9 mouse cellular contexts compared by ENCODE assay signal in genomic region chr3:144412538-144413272, GRCm38 (mm10).
A peak's percentile ranks its signal among the peaks of the same experiment; 100 is the strongest.
DNase-seq lines count a peak whose midpoint lies in the region; ATAC-seq lines count a peak whose summit lies in the region.
"Had no signal": no experiment of that assay in that cellular context is flagged by ENCODE, and none has a peak within 500 bp of the region (broad histone marks: within the 10 kb centered on the region; RNA-seq: fewer than 3 reads in every experiment).

No protein-coding gene starts in this region.

- 5% methylated on average over 10 of the region's 10 CpGs for WGBS in heart, embryonic 12.5 days
- 3% methylated on average over 10 of the region's 10 CpGs for WGBS in embryonic facial prominence, embryonic 10.5 days
- WGBS in intestine, embryonic 16.5 days = 7% methylated on average over 10 of the region's 10 CpGs

- H3K9me3 ChIP-seq in heart, embryonic 12.5 days (replicated peaks) = no peaks in the 10 kb centered on the region
- 0 out of 2 replicates have a peak, but pooled peaks cover 5% of the 10 kb centered on the region for H3K9me3 ChIP-seq in embryonic facial prominence, embryonic 10.5 days
- no peaks in the 10 kb centered on the region for H3K9me3 ChIP-seq in intestine, embryonic 16.5 days (ENCODE audit: control insufficient read depth, low read length)

- H3K9ac ChIP-seq in heart, embryonic 12.5 days = 0 out of 2 replicates have a peak overlapping the region, but pooled peaks have one; percentile 9
- H3K9ac ChIP-seq in intestine, embryonic 16.5 days (ENCODE audit: low read depth, low read length) = no peak overlapping the region

- ATAC-seq in heart, embryonic 12.5 days (ENCODE audit: insufficient number of reproducible peaks, low FRiP score) = no peak
- ATAC-seq in intestine, embryonic 16.5 days = peak; percentile 38

- H3K27ac ChIP-seq in heart, embryonic 12.5 days (ENCODE audit: poor library complexity, severe bottlenecking) = no peak overlapping the region
- H3K27ac ChIP-seq in embryonic facial prominence, embryonic 10.5 days (replicated peaks) = peak overlapping the region; percentile 72
- H3K27ac ChIP-seq in intestine, embryonic 16.5 days (ENCODE audit: low read length) = no peak overlapping the region

- H3K36me3 ChIP-seq in heart, embryonic 12.5 days = no peaks in the 10 kb centered on the region
- no peaks in the 10 kb centered on the region for H3K36me3 ChIP-seq in embryonic facial prominence, embryonic 10.5 days (replicated peaks)
- H3K36me3 ChIP-seq in intestine, embryonic 16.5 days (ENCODE audit: control insufficient read depth, insufficient read depth, low read length) = no peaks in the 10 kb centered on the region
- no peaks in the 10 kb centered on the region for H3K36me3 ChIP-seq in splenic B cell, adult 2 months (ENCODE audit: control insufficient read depth, insufficient read depth, low read length, poor library complexity, severe bottlenecking)

- peak overlapping the region; percentile 50 for H3K4me2 ChIP-seq in heart, embryonic 12.5 days
- H3K4me2 ChIP-seq in intestine, embryonic 16.5 days (ENCODE audit: low read depth, low read length) = peak overlapping the region; percentile 43

- 0 out of 2 replicates have a peak overlapping the region, but pooled peaks have one; percentile 13 for H3K4me3 ChIP-seq in heart, embryonic 12.5 days
- H3K4me3 ChIP-seq in embryonic facial prominence, embryonic 10.5 days = peak overlapping the region; percentile 38
- H3K4me3 ChIP-seq in intestine, embryonic 16.5 days (ENCODE audit: low read length) = no peak overlapping the region
- H3K4me3 ChIP-seq: erythroblast, embryonic 14.5 days had no signal

- H3K4me1 ChIP-seq in heart, embryonic 12.5 days (replicated peaks) = peaks cover 8% of the 10 kb centered on the region
- peaks cover 29% of the 10 kb centered on the region for H3K4me1 ChIP-seq in embryonic facial prominence, embryonic 10.5 days
- peaks cover 6% of the 10 kb centered on the region for H3K4me1 ChIP-seq in intestine, embryonic 16.5 days (ENCODE audit: control insufficient read depth, insufficient read depth, low read length)

- H3K27me3 ChIP-seq in heart, embryonic 12.5 days (replicated peaks) = no peaks in the 10 kb centered on the region
- 0 out of 2 replicates have a peak, but pooled peaks cover 3% of the 10 kb centered on the region for H3K27me3 ChIP-seq in embryonic facial prominence, embryonic 10.5 days (replicated peaks; ENCODE audit: low read depth, poor library complexity, severe bottlenecking)
- H3K27me3 ChIP-seq in intestine, embryonic 16.5 days (replicated peaks; ENCODE audit: control insufficient read depth, insufficient read depth, low read length) = no peaks in the 10 kb centered on the region; the same call in 1 of the 2 replicates
- H3K27me3 ChIP-seq in splenic B cell, adult 2 months (ENCODE audit: control insufficient read depth, insufficient read depth, low read length, poor library complexity, severe bottlenecking) = no peaks in the 10 kb centered on the region

- no peak for DNase-seq in heart, adult 11 months
- peak; percentile 66 for DNase-seq in embryonic facial prominence, embryonic 10.5 days (ENCODE audit: low spot score)
- DNase-seq in splenic B cell, adult 2 months (ENCODE audit: low read depth, low spot score) = peak; percentile 11
- DNase-seq in Muller cell, postnatal 12 days (ENCODE audit: inconsistent ontology term) = no peak
- DNase-seq in left cerebral cortex, adult 11 months (ENCODE audit: low spot score) = no peak
- no peak for DNase-seq in right cerebral cortex, postnatal 10 days (ENCODE audit: low spot score in 2 of 2)

Comparison
In these comparisons a context has a peak if more than half of its experiments do, and no peak if none do; other contexts are left out.
1. DNase-seq: peak in embryonic facial prominence, embryonic 10.5 days (single experiment) and splenic B cell, adult 2 months (single experiment); none in heart, adult 11 months (single experiment), Muller cell, postnatal 12 days (single experiment), left cerebral cortex, adult 11 months (single experiment) and right cerebral cortex, postnatal 10 days (0 of 2).